Mouse (Mus musculus): Measurements from ENCODE around the gene Fuca1.
A peak's percentile ranks its signal among the peaks of the same experiment; 100 is the strongest.

The Fuca1 gene

GRCm38 (mm10) chr4:135924418-135924817, 3.9 kb downstream of the Fuca1 start:
- DNase-seq (ENCODE audit: low read depth), result no peak

GRCm38 (mm10) chr4:135925341-135925740, 4.8 kb downstream of the Fuca1 start:
- no peak for DNase-seq (ENCODE audit: low read depth)

- no peak for DNase-seq (ENCODE audit: low read depth)
Observed at GRCm38 (mm10) chr4:135926195-135926808, 5.8 kb downstream of the Fuca1 start.

GRCm38 (mm10) chr4:135926861-135927260, 6.3 kb downstream of the Fuca1 start:
- no peak for DNase-seq (ENCODE audit: low read depth)

GRCm38 (mm10) chr4:135928376-135928775, 7.8 kb downstream of the Fuca1 start:
- DNase-seq (ENCODE audit: low read depth), result no peak

GRCm38 (mm10) chr4:135929405-135929804, 8.9 kb downstream of the Fuca1 start:
- no peak for DNase-seq (ENCODE audit: low read depth)

- no peak for DNase-seq (ENCODE audit: low read depth)
Observed at GRCm38 (mm10) chr4:135929828-135930227, 9.3 kb downstream of the Fuca1 start.

- no peak for DNase-seq (ENCODE audit: low read depth)
Observed at GRCm38 (mm10) chr4:135930239-135930638, 9.7 kb downstream of the Fuca1 start.

- DNase-seq (ENCODE audit: low read depth), result peak; percentile 70
Observed at GRCm38 (mm10) chr4:135931832-135932231, 11.3 kb downstream of the Fuca1 start.

GRCm38 (mm10) chr4:135934708-135935500, 14.4 kb downstream of the Fuca1 start:
- DNase-seq (ENCODE audit: low read depth), result no peak

- no peak for DNase-seq (ENCODE audit: low read depth)
Observed at GRCm38 (mm10) chr4:135935502-135935901, 15.0 kb downstream of the Fuca1 start.

GRCm38 (mm10) chr4:135938858-135939257, 18.3 kb downstream of the Fuca1 start:
- DNase-seq (ENCODE audit: low read depth), result no peak

- DNase-seq (ENCODE audit: low read depth), result peak; percentile 55
Observed at GRCm38 (mm10) chr4:135941026-135941425, 20.5 kb downstream of the Fuca1 start.

- peak; percentile 52 for DNase-seq (ENCODE audit: low read depth)
Observed at GRCm38 (mm10) chr4:135942193-135942592, 21.7 kb downstream of the Fuca1 start.

GRCm38 (mm10) chr4:135943389-135943788, 22.9 kb downstream of the Fuca1 start:
- no peak for DNase-seq (ENCODE audit: low read depth)

- peak; percentile 63 for DNase-seq (ENCODE audit: low read depth)
Observed at GRCm38 (mm10) chr4:135945706-135946105, 25.2 kb downstream of the Fuca1 start.

- peak; percentile 92 for DNase-seq (ENCODE audit: low read depth)
Observed at GRCm38 (mm10) chr4:135946278-135946658, 25.7 kb downstream of the Fuca1 start, which contains the start of gene Hmgcl. Hmgcl (plus strand) TSS chr4:135946448.

- DNase-seq (ENCODE audit: low read depth), result peak; percentile 69
Observed at GRCm38 (mm10) chr4:135946659-135947301, 26.2 kb downstream of the Fuca1 start.

GRCm38 (mm10) chr4:135948142-135948541, 27.6 kb downstream of the Fuca1 start:
- no peak for DNase-seq (ENCODE audit: low read depth)

GRCm38 (mm10) chr4:135949475-135949874, 28.9 kb downstream of the Fuca1 start:
- DNase-seq (ENCODE audit: low read depth), result no peak

GRCm38 (mm10) chr4:135949911-135950310, 29.4 kb downstream of the Fuca1 start:
- peak; percentile 71 for DNase-seq (ENCODE audit: low read depth)

- DNase-seq (ENCODE audit: low read depth), result no peak
Observed at GRCm38 (mm10) chr4:135950365-135950764, 29.8 kb downstream of the Fuca1 start.

GRCm38 (mm10) chr4:135951505-135951904, 31.0 kb downstream of the Fuca1 start:
- no peak for DNase-seq (ENCODE audit: low read depth)

Data from 416B (cell line).